Mouse (Mus musculus): ENCODE data around the gene Ccdc8.

The Ccdc8 gene

DNA sequence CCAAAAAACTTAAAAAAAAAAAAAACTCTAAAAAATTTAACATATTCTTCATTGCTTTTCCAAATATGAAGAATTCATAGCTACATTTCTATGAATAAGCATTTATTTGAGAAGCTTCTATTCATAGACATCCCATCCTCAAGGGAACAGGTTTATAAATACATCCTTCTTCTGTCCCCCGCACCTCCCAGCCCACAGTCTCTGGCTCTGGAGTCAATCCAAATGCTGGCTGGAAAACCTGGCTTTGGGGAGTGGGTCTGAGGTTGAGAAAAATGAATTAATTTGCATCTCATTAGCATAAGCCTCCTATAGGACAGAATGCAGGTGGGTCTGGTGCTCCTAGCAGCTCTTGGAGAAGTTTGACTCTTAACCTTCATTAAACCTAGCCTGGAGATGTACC is 53.2 kb downstream of the Ccdc8 start:
- CTCF ChIA-PET, result interaction anchor here (0.6 kb wide), 1 partner anchor 37 kb away, joined by 3 read pairs; no protein-coding TSS in a partner anchor

Measured in spleen, embryonic (tissue).